Mouse (Mus musculus) liver, embryonic 16.5 days (tissue): ENCODE results near the gene Dnase1l2. TPM values are rescaled to one million over a fixed set of nuclear protein-coding genes. Genes with fewer than 3 reads are reported as not detected.

Source experiments
- ATAC-seq: fragments of 200-750 bp; cut with Nextera tagmentation; 2 replicates; pipeline ENCODE4 v1.8.0; 2017; ENCODE audit warnings: low read depth, mild to moderate bottlenecking, moderate number of reproducible peaks, moderate library complexity
- H3K27ac ChIP-seq: fragments of 300-500 bp; sonication (generic); 2 replicates; pipeline ENCODE4 v1.5.1; 2014; ENCODE audit warnings: mild to moderate bottlenecking, low read length
- H3K27me3 ChIP-seq: fragments of 300-500 bp; sonication (generic); 2 replicates; pipeline ENCODE4 v1.6.1; 2014; ENCODE audit warnings: low read depth, low read length, mixed read lengths; ENCODE audit not compliant: control insufficient read depth, insufficient read depth
- H3K36me3 ChIP-seq: fragments of 300-500 bp; sonication (generic); 2 replicates; pipeline ENCODE4 v1.6.1; 2014; ENCODE audit warnings: mild to moderate bottlenecking; ENCODE audit not compliant: control insufficient read depth, insufficient read depth
- H3K4me1 ChIP-seq: fragments of 300-500 bp; sonication (generic); 2 replicates; pipeline ENCODE4 v1.6.1; 2014; ENCODE audit warnings: low read depth, low read length, mixed read lengths; ENCODE audit not compliant: control insufficient read depth
- H3K4me2 ChIP-seq: fragments of 300-500 bp; sonication (generic); 2 replicates; pipeline ENCODE4 v1.6.1; 2014; ENCODE audit warnings: low read depth, low read length, mixed read lengths
- H3K4me3 ChIP-seq: fragments of 300-500 bp; sonication (generic); 2 replicates; pipeline ENCODE4 v1.5.1; 2014; ENCODE audit warnings: low read depth, mild to moderate bottlenecking, low read length
- H3K9ac ChIP-seq: fragments of 300-500 bp; sonication (generic); 2 replicates; pipeline ENCODE4 v1.6.1; 2014; ENCODE audit warnings: low read depth, low read length
- H3K9me3 ChIP-seq: fragments of 300-500 bp; sonication (generic); replicated peaks from 2 replicates; pipeline ENCODE4 v1.6.1; 2016; ENCODE audit warnings: low read length; ENCODE audit not compliant: control insufficient read depth
- WGBS: fragments of 180-500 bp; shearing (Covaris S2); extraction: QIAGEN DNeasy Blood & Tissue Kit; methylation state at CpG from one replicate; pipeline ENCODE4 v1.1.7; 2014; ENCODE audit not compliant: insufficient replicate concordance; 5-methylcytosine and 5-hydroxymethylcytosine counted together
- polyA plus RNA-seq: library from polyadenylated mRNA; unstranded; fragments of >200 nt; fragmentation: Nextera tagmentation; extraction: Ambion mirVana; gene quantifications from 2 replicates; pipeline ENCODE4 v1.2.1, GENCODE M21; 2015

Gene Dnase1l2
- polyA plus RNA-seq, 1 experiment from 2014 or later = 0.67 TPM

DNA sequence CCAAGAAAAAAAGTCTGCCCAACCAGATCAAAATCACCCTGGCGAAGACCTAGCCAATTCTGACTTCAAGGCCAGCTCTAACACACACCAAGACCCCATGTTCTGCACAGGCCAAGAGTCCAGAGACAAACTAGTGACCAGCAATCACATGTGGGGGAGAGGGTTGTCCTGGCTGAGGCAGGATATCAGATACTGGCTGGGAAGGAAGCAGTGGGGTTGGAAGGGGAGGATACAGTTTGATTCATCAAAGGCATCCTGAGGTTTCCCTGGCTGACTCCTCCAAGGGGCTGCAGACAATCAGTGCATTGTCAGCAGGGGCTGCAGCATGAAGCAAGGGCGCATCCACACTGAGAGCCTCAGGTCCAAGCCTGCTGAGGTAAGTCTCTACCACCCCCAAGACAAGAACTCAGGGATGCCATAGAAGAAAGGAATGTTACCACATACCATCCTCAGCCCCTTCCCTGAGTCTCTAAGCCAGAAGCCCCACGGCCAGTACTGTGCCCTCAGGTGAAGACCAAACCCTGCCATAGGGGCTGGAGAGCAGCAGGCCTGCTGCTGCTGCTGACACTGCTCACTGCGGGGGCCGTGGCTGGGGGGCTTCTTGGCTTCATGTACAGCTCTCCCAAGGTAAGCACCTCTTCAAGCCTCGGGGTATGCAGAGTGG is 30.8 kb upstream of the Dnase1l2 start, which contains the start of gene Bricd5:
Gene Bricd5 (plus strand): TSS at position 273 of the 664 bp plus-strand sequence.
- Histone ChIP-seq H3K27me3 (no peaks in the 10 kb centered on the region), H3K36me3 (peaks cover 39% of the 10 kb centered on the region), H3K4me1 (peaks cover 31% of the 10 kb centered on the region), H3K27ac (no peak within 1 kb of the TSS), H3K4me3 (peak within 1 kb of the TSS; percentile 94), H3K4me2 (peak within 1 kb of the TSS; percentile 91), H3K9me3 (no peaks in the 10 kb centered on the region), H3K9ac (no peak within 1 kb of the TSS; the same call in 1 of the 2 replicates)
- WGBS = 76% methylated on average over 6 of the region's 6 CpGs
- no peak for ATAC-seq

DNA sequence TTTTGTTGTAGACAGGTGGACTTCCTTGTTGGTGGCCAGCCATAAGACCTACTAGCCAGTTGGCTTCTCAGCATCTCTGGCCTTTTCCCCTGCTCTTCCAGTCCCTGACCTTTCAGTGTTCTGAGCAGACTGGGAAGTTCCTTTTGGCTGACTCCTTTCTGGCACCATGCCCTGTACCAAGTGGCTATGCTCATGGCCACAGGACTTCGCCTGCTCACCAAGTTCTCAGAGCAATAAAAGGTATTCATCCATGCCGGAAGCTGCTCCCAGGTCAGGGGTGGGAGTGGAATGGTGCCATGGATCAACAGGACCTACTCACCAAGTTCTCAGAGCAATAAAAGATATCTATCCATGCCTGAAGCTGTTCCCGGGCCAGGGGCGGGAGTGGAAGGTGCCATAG is 29.6 kb upstream of the Dnase1l2 start:
- Histone ChIP-seq H3K4me1 (peaks cover 23% of the 10 kb centered on the region), H3K4me2 (peak overlapping the region; percentile 91), H3K36me3 (peaks cover 39% of the 10 kb centered on the region), H3K4me3 (peak overlapping the region; percentile 94), H3K9me3 (no peaks in the 10 kb centered on the region), H3K9ac (peak overlapping the region; percentile 96), H3K27ac (no peak overlapping the region; the same call in 1 of the 2 replicates), H3K27me3 (no peaks in the 10 kb centered on the region)
- ATAC-seq = no peak
- WGBS = 75% methylated on average over 4 of the region's 4 CpGs

- peak; percentile 16 for ATAC-seq
- under 1% methylated on average over 68 of the region's 68 CpGs for whole genome bisulfite sequencing
These were observed 28.0 kb upstream of the Dnase1l2 start for GRCm38 (mm10) chr17:24470701-24471527.

GRCm38 (mm10) chr17:24469910-24470602 is 27.2 kb upstream of the Dnase1l2 start, which contains the start of the genes E4f1 and Pgp:
TSS of gene E4f1 (minus strand) at chr17:24470313.
TSS of gene Pgp (plus strand) at chr17:24470392.
- ATAC-seq = peak; percentile 98
- Histone ChIP-seq H3K4me2 (peak within 1 kb of the TSS; percentile 91), H3K27ac (peak within 1 kb of the TSS; percentile 93), H3K9me3 (no peaks in the 10 kb centered on the region), H3K4me3 (peak within 1 kb of the TSS; percentile 94), H3K27me3 (no peaks in the 10 kb centered on the region), H3K36me3 (peaks cover 15% of the 10 kb centered on the region), H3K9ac (peak within 1 kb of the TSS; percentile 96), H3K4me1 (peaks cover 23% of the 10 kb centered on the region)
- under 1% methylated on average over 75 of the region's 75 CpGs for WGBS

More at GRCm38 (mm10) chr17:24470701-24471527, 28.0 kb upstream of the Dnase1l2 start:
- Histone ChIP-seq H3K27me3 (no peaks in the 10 kb centered on the region), H3K4me3 (peak overlapping the region; percentile 94), H3K4me1 (peaks cover 23% of the 10 kb centered on the region), H3K36me3 (peaks cover 24% of the 10 kb centered on the region), H3K4me2 (peak overlapping the region; percentile 91), H3K9ac (peak overlapping the region; percentile 96), H3K27ac (peak overlapping the region; percentile 88), H3K9me3 (no peaks in the 10 kb centered on the region)

DNA sequence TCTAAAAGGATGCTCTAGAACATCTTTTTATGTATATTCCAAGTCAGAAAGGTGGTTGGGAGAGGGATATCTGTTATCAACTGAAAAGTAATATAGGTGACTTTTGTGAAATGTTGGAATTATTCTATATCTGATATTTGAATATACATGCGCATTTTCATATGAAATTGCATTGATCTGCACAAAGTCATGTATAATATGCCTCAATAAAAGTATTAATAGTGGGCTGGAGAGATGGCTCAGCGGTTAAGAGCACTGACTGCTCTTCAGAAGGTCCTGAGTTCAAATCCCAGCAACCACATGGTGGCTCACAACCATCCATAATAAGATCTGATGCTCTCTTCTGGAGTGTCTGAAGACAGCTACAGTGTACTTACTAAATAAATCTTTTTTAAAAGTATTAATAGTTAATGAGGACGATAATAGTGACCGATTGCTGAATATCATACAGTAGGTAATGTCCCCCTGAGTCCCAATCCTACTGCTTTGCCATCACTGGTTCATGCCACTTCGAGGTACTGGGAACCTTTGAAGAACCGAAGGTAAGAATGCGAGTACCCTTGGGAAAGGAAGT is 26.5 kb upstream of the Dnase1l2 start:
- ATAC-seq = no peak
- H3K4me3 ChIP-seq = peak overlapping the region; percentile 94

GRCm38 (mm10) chr17:24468636-24469246 is 25.8 kb upstream of the Dnase1l2 start:
- no peak overlapping the region for H3K4me3 ChIP-seq
- H3K4me2 ChIP-seq = no peak overlapping the region
- H3K4me1 ChIP-seq = peaks cover 23% of the 10 kb centered on the region
- no peak overlapping the region for H3K9ac ChIP-seq
- ATAC-seq = no peak
- H3K36me3 ChIP-seq = peaks cover 8% of the 10 kb centered on the region
- H3K9me3 ChIP-seq = no peaks in the 10 kb centered on the region
- no peak overlapping the region for H3K27ac ChIP-seq
- 87% methylated on average over 5 of the region's 5 CpGs for WGBS
- H3K27me3 ChIP-seq = no peaks in the 10 kb centered on the region

More for the DNA sequence above, 26.5 kb upstream of the Dnase1l2 start:
- Histone ChIP-seq H3K9me3 (no peaks in the 10 kb centered on the region), H3K4me1 (peaks cover 23% of the 10 kb centered on the region), H3K9ac (peak overlapping the region; percentile 71), H3K27me3 (no peaks in the 10 kb centered on the region), H3K27ac (peak overlapping the region; percentile 93), H3K4me2 (peak overlapping the region; percentile 73), H3K36me3 (peaks cover 14% of the 10 kb centered on the region)
- WGBS = 15% methylated on average over 7 of the region's 7 CpGs

DNA sequence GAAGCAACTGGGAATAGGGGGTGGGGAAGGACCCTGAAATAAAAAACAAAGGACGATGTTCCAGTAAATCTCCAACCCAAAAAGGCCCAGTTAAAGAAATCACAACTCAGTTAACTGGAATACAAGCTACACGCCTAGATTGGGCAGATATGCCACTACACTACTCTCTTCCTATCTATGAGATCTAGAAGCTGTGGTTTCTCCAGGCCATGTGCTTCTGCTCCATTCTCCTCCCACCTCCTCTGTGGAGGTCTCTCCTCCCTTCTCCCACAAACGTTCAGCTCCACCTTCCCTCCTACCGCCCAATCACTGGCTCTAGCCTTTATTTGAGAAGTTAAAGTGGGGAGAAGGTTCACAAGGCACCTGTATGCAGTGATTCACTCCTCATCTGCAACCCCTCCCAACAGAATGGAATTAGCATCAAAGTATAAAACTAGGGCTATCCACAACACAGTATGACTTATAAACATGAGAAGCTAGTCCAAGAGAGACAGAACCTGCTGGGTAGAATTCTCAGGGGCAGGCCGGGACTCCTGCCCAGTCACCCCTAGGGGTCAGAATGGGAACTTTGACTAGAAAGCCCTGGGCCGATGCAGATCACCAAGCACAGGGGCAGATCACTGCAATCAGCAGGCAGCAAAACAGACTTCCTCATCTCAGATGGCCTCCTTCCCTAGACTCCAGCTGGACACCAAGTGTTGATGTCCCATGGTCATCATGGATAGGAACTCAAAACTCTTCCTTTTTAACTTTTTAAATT is 20.6 kb upstream of the Dnase1l2 start:
- no peaks in the 10 kb centered on the region for H3K36me3 ChIP-seq
- no peak overlapping the region for H3K27ac ChIP-seq
- H3K27me3 ChIP-seq = no peaks in the 10 kb centered on the region
- peaks cover 2% of the 10 kb centered on the region; the same call in 1 of the 2 replicates for H3K4me1 ChIP-seq
- ATAC-seq = peak; percentile 24; the same call in 1 of the 2 replicates
- H3K9ac ChIP-seq = no peak overlapping the region
- no peak overlapping the region for H3K4me3 ChIP-seq
- H3K4me2 ChIP-seq = no peak overlapping the region
- 29% methylated on average over 6 of the region's 6 CpGs for WGBS
- no peaks in the 10 kb centered on the region for H3K9me3 ChIP-seq
